Mouse (Mus musculus): ENCODE data around the gene Lpcat4.
"Not testable (repeated sequence)": the region's sequence is repeated elsewhere in the genome, so short reads cannot be mapped to it uniquely, and the experiment has no call there.

Gene Lpcat4

DNA sequence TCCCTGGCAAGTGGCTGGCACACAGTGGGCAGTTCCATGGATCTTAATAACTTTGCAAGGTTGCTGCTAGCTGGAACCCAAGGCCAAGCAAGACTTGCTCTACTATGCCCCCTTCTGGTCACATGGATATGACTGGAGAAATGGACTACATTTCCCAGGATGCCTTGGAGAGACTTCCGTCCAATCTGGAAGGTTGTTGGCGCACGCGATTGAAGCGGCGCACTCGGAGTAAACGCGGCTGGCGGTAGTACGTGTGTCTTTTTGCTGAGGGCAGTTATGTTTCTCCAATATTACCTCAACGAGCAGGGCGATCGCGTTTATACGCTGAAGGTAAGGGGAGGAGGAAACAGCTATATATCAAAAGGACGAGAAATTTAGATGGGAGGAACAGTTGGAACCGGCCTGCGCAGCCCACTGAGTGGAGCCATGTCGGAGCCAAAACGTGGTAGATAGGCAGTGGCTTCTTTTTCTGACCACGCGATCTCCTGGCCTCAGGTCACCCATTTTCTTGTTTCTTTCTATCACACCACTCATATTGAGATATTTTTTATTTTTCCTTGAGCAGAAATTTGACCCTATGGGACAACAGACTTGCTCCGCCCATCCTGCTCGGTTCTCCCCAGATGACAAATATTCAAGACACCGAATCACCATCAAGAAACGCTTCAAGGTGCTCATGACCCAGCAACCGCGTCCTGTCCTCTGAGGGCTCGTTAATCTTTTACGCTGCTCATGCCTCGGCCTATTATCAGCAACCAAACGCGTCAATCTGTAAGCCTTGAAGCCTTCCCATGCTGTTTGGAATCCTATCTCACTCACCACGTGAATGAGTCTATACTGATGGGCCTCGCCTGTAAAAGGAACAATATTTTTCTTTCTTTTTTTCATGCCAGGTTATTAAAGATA lies 22.7 kb downstream of the Lpcat4 start, which contains the start of gene Nop10:
Gene Nop10 (plus strand): TSS at position 179 of the 906 bp plus-strand sequence.
- peak; percentile 87 for DNase-seq (ENCODE audit: low read depth, low spot score)

GRCm38 (mm10) chr2:112262779-112263295 lies 23.6 kb downstream of the Lpcat4 start:
- peak; percentile 38 for DNase-seq (ENCODE audit: low read depth, low spot score)

- DNase-seq (ENCODE audit: low read depth, low spot score) = no peak
Measured at GRCm38 (mm10) chr2:112264364-112264763, 25.1 kb downstream of the Lpcat4 start.

- peak; percentile 95 for DNase-seq (ENCODE audit: low read depth, low spot score)
Measured at GRCm38 (mm10) chr2:112265448-112266241, 26.4 kb downstream of the Lpcat4 start, which contains the start of gene Slc12a6. TSS of gene Slc12a6 (plus strand) at chr2:112265825.

- peak; percentile 54 for DNase-seq (ENCODE audit: low read depth, low spot score)
Measured at GRCm38 (mm10) chr2:112266242-112266592, 26.9 kb downstream of the Lpcat4 start, which contains the start of gene Gm21985. TSS of gene Gm21985 (plus strand) at chr2:112266314.

DNA sequence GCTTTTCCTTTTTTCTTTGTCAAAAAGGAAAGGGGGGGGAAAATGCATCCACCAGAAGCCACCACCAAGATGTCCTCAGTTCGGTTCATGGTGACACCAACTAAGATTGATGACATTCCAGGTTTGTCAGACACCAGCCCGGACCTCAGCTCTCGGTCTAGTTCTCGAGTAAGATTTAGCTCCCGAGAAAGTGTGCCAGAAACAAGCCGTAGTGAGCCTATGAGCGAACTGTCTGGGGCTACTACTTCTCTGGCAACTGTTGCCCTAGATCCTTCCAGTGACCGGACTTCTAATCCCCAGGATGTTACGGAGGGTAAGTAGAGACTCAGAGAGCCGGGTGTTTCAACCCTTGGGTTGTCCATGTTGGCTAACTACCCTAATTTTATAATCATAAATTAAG lies 27.5 kb downstream of the Lpcat4 start:
- DNase-seq (ENCODE audit: low read depth, low spot score) = peak; percentile 19

- DNase-seq (ENCODE audit: low read depth, low spot score) = peak; percentile 41
Measured at GRCm38 (mm10) chr2:112267547-112268269, 28.4 kb downstream of the Lpcat4 start.

GRCm38 (mm10) chr2:112270011-112270410 lies 30.7 kb downstream of the Lpcat4 start:
- DNase-seq (ENCODE audit: low read depth, low spot score) = no peak

DNA sequence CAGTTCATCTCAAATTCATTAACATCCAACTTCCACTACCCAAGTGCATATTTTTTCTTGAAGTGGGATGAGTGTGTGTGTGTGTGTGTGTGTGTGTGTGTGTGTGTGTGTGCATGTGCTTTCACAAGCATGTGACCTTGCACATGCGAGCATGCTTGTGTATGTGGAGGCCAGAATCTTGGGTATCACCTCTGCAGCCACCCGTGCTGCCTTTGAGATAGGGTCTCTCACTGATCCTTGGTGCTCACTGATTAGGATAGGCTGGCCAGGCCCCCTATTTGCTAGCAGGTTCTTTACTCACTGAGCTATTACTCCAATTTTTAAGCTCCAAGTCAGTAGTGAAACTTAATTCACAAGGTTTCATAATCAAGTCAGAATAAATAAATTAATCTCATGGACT lies 33.6 kb downstream of the Lpcat4 start:
- no peak for DNase-seq (ENCODE audit: low read depth, low spot score)

GRCm38 (mm10) chr2:112273474-112273873 lies 34.2 kb downstream of the Lpcat4 start:
- no peak for DNase-seq (ENCODE audit: low read depth, low spot score)

DNA sequence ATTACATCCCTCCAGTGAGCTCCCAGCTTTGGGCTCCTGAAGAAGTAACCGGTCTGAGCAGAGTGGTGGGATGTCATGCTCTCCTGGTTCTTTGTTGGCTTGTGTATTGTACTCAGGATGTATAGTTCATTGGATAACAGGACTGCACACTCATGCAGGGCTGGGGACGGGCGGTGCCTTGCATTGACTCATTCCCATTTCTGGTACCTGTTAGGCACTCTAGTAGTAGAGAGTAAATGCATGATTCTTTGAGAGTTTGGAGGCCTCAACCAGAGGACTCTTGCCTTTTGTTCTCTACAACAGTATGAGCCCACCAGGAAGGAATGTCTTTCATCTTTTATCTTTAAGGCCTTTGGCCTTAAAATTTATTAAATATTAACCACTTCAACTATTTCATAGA lies 37.6 kb downstream of the Lpcat4 start:
- no peak for DNase-seq (ENCODE audit: low read depth, low spot score)

DNA sequence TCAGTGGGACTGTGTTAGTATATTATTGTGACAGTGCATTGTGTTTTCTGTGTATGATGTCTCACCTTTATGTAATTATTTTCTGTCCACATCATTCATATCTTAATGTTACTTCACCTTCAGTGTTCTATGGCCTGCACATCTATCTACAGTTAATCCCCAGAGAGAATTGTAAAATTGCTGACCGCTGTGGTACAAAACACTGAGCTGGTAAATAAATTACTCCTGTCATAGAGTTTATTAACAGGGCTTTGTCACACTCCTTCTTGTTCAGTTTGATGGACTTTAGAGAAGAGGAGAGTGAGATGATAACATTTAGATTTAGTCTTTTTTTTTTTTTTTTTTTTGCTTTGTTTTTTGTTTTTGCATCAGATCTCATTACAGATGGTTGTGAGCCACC lies 43.6 kb downstream of the Lpcat4 start:
- DNase-seq (ENCODE audit: low read depth, low spot score) = no peak

DNA sequence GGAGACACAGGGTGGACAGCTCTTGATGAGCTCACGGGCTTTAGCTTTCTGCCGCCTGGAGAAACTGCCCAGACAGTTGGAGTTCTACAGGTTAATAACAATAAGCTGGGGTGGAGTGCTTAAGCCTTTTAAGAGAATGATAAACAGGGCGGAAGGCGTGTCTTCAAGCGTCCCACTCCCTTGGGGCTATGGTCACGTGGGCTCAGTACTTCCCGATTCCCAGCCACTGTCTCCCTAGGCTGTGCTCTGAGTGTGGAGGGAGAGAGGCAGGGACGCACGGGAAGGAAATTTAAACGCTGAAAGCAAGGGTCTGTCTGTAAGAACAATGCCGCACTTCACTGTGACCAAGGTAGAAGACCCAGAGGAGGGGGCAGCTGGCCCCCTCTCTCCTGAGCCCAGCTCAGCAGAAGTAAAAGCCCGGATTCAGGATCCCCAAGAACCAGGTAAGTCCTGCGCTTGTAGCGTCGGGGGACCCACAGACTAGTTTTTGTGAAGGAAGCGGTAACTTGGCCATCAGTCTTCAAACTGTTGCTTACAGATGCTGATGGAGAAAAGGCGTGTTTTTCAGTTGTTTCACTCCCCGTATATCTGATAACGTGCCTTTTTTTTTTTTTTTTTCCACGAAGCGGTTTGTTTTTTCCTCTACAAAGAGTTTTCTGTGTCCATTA lies 45.2 kb downstream of the Lpcat4 start:
- peak; percentile 51 for DNase-seq (ENCODE audit: low read depth, low spot score)

DNA sequence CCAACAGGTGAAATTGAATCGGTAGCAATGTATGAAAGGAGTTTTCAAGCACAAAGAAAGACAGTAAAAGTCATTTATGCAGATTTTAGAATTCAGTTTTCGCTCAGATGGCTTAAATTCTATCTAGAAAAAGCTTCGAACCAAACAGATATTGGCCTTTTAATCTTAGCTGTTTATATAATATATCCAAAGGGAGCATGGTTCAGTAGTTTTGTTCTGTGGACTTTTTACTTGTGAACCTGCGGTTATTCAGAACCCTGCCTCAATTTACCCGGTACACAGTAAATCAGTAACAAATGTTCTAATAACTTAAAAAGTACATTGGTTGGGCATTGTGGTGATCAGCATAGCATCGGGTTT lies 45.7 kb downstream of the Lpcat4 start:
- no peak for DNase-seq (ENCODE audit: low read depth, low spot score)

- not testable (repeated sequence) for DNase-seq (ENCODE audit: low read depth, low spot score)
Measured at GRCm38 (mm10) chr2:112286062-112286461, 46.8 kb downstream of the Lpcat4 start.

DNA sequence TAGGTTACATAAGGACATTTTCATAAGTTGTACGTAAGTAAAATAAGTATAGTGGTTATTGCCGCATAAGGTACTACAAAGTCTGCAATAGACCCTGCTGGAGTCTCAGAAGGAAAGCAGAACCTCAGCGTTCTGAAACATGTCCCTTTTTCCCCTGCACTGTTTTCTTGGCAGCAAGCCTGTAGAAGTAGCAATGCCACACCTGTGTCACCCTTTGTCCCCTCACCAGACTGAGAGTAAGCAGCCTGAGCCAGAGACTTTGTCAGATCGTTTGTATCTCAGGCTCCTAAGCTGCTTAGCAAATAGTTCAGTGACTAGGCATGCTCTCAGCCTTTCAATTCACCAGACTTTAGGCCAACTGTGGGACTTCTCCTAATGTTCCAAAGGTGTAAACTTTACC lies 47.8 kb downstream of the Lpcat4 start:
- DNase-seq (ENCODE audit: low read depth, low spot score) = no peak

GRCm38 (mm10) chr2:112289507-112289906 lies 50.2 kb downstream of the Lpcat4 start:
- no peak for DNase-seq (ENCODE audit: low read depth, low spot score)

- DNase-seq (ENCODE audit: low read depth, low spot score) = no peak
Measured at GRCm38 (mm10) chr2:112292823-112293222, 53.6 kb downstream of the Lpcat4 start.

- DNase-seq (ENCODE audit: low read depth, low spot score) = no peak
Measured at GRCm38 (mm10) chr2:112296211-112296610, 56.9 kb downstream of the Lpcat4 start.

All from CD4-positive helper T cell, adult 2 months (primary cell).